ENCODE assay signal across 8 mouse cellular contexts in genomic region chr12:25533709-25534619, GRCm38 (mm10).
DNase-seq lines count a peak whose midpoint lies in the region; ATAC-seq and TF ChIP-seq lines count a peak whose summit lies in the region.

No protein-coding gene starts in this region.

- H3K9ac ChIP-seq in limb, embryonic 14.5 days (ENCODE audit: low read depth, low read length, severe bottlenecking): no peak overlapping the region

- no peaks in the 10 kb centered on the region for H3K36me3 ChIP-seq in limb, embryonic 14.5 days (ENCODE audit: control insufficient read depth, insufficient read depth, low read length)

- peaks cover 33% of the 10 kb centered on the region for H3K4me1 ChIP-seq in limb, embryonic 14.5 days (ENCODE audit: control insufficient read depth, insufficient read depth, low read length)

- 21% methylated on average over 10 of the region's 10 CpGs for WGBS in limb, embryonic 14.5 days

- no peak for TF ChIP-seq POLR2A in limb, embryonic 14.5 days (IDR thresholded peaks at IDR 0.05; ENCODE audit: borderline replicate concordance, extremely low read depth, insufficient read depth, insufficient read length)

- H3K9me3 ChIP-seq in limb, embryonic 14.5 days (ENCODE audit: control insufficient read depth, low read length): no peaks in the 10 kb centered on the region

- peak overlapping the region; percentile 46; the same call in 1 of the 2 replicates for H3K27ac ChIP-seq in left cerebral cortex, adult 2 months
- peak overlapping the region; percentile 22 for H3K27ac ChIP-seq in limb, embryonic 14.5 days (replicated peaks; ENCODE audit: low read depth, low read length)

- no peak for TF ChIP-seq CTCF in left cerebral cortex, adult 2 months (IDR thresholded peaks at IDR 0.05)

- intact Hi-C loops in left cerebral cortex, adult 2 months (cut with DNase I): no loop called here

- DNase-seq in left cerebral cortex, adult 2 months (ENCODE audit: extremely low spot score in 1 of 2, low spot score in 2 of 2): no peak
- DNase-seq in left cerebral cortex, adult 18-20 months (ENCODE audit: low spot score in 2 of 2): no peak
- DNase-seq in embryo, embryonic 9.5 days (ENCODE audit: extremely low spot score): peak; percentile 66
- peak; percentile 22 to 61 for DNase-seq in heart, adult 9 months (ENCODE audit: low spot score in 2 of 2)
- peak; percentile 83 for DNase-seq in limb, embryonic 14.5 days (ENCODE audit: low spot score)
- no peak for DNase-seq in frontal cortex, postnatal 14 days (ENCODE audit: low spot score in 2 of 2)
- DNase-seq in layer of hippocampus, postnatal 10 days (ENCODE audit: low spot score in 2 of 2): no peak
- DNase-seq in thymus, postnatal 25 days: no peak

- no peak overlapping the region for H3K4me2 ChIP-seq in limb, embryonic 14.5 days (replicated peaks; ENCODE audit: low read depth, low read length, severe bottlenecking)

- H3K4me3 ChIP-seq in left cerebral cortex, adult 2 months: no peak overlapping the region
- H3K4me3 ChIP-seq in limb, embryonic 14.5 days (replicated peaks; ENCODE audit: low read length): no peak overlapping the region

- peak; percentile 94 for ATAC-seq in limb, embryonic 14.5 days (ENCODE audit: low FRiP score, low read depth)

- no peaks in the 10 kb centered on the region for H3K27me3 ChIP-seq in limb, embryonic 14.5 days (ENCODE audit: control insufficient read depth, insufficient read depth, low read length)

Comparison
In these comparisons a context has a peak if more than half of its experiments do, and no peak if none do; other contexts are left out.
1. DNase-seq: peak in embryo, embryonic 9.5 days (single experiment), heart, adult 9 months (2 of 2) and limb, embryonic 14.5 days (single experiment); none in left cerebral cortex, adult 2 months (0 of 2), left cerebral cortex, adult 18-20 months (0 of 2), frontal cortex, postnatal 14 days (0 of 2), layer of hippocampus, postnatal 10 days (0 of 2) and thymus, postnatal 25 days (single experiment).